ENCODE assay signal across 10 mouse cellular contexts in the genomic region with DNA sequence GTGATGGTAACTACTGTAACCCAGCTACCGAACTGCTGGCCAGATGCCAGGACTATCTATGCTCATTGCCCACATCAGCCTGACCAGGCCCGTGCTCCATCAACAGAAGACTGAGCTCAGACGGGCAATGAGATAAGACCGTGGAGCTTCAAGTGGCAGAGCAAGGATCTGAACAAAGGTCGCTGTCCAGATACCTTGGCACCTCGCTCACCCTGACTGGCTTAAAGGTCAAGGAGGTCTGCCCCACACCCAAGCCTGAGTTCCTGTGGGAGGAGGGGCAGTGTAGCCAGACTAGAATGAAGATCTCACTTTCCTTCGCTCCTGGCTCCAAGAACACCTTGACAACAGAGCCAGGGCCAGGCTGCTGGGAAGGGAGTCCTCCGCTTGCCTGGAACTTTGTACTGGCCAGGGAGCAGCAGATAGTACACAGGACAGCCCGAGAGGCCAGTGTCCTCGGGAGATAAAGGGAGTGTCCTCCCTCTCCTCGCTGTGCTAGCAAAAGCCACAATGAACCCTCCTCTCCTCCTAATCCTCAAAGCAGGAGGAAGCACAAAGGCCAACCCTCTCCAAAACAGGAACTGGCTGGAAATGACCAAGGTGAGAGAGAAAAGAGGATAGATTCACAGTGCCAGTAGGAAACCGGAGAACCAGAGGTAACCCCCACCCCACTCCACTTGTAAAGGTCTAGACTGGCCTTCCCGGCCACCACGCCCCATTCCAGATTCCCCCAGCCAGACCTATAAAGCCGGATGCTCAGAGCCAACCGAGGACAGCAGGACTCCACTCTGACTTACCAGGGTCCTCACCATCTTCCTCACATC. TPM values are rescaled to one million over a fixed set of nuclear protein-coding genes. Genes with fewer than 3 reads are reported as not detected.
A peak's percentile ranks its signal among the peaks of the same experiment; 100 is the strongest.
DNase-seq lines count a peak whose midpoint lies in the region; ATAC-seq lines count a peak whose summit lies in the region.
"Had no signal": no experiment of that assay in that cellular context is flagged by ENCODE, and none has a peak within 500 bp of the region (broad histone marks: within the 10 kb centered on the region; RNA-seq: fewer than 3 reads in every experiment).

No protein-coding gene starts in this region.

- no peak for DNase-seq in heart, postnatal 36 days
- DNase-seq in MEL-GATA-1-ER (ENCODE audit: extremely low read depth, low read depth): peak; percentile 82
- DNase-seq in cerebellum, adult 18-20 months: no peak
- no peak for DNase-seq in layer of hippocampus, adult 18-20 months (ENCODE audit: low spot score in 2 of 2)
- DNase-seq in gastrocnemius, postnatal 36 days: no peak
- DNase-seq: retina, postnatal 1 day had no signal

- H3K9ac ChIP-seq in heart, embryonic 16.5 days (ENCODE audit: low read length): no peak overlapping the region

- no peaks in the 10 kb centered on the region for H3K27me3 ChIP-seq in heart, embryonic 16.5 days (ENCODE audit: control insufficient read depth, insufficient read depth, low read length)

- no peaks in the 10 kb centered on the region for H3K9me3 ChIP-seq in heart, embryonic 16.5 days (replicated peaks; ENCODE audit: control insufficient read depth, low read length)

- peak; percentile 49; the same call in 1 of the 2 replicates for ATAC-seq in heart, embryonic 16.5 days (replicated peaks; ENCODE audit: extremely low read depth, insufficient read depth, low FRiP score)
- peak; percentile 18; the same call in 1 of the 2 replicates for ATAC-seq in granulocyte monocyte progenitor cell, adult 5-6 weeks (replicated peaks; ENCODE audit: poor library complexity, severe bottlenecking)
- peak; percentile 48 for ATAC-seq in megakaryocyte-erythroid progenitor cell, adult 5-6 weeks (replicated peaks; ENCODE audit: low FRiP score, low TSS enrichment, poor library complexity, severe bottlenecking)

- no peak overlapping the region for H3K4me3 ChIP-seq in heart, embryonic 16.5 days (ENCODE audit: low read length)

- 35% methylated on average over 16 of the region's 16 CpGs for WGBS in heart, embryonic 16.5 days

- H3K4me1 ChIP-seq in heart, embryonic 16.5 days (ENCODE audit: control insufficient read depth, insufficient read depth, low read length): peaks cover 37% of the 10 kb centered on the region

- H3K4me2 ChIP-seq in heart, embryonic 16.5 days (ENCODE audit: low read depth, low read length): no peak overlapping the region

- H3K27ac ChIP-seq in heart, embryonic 16.5 days (ENCODE audit: low read length): 0 out of 2 replicates have a peak overlapping the region, but pooled peaks have one; percentile 37

- peaks cover 15% of the 10 kb centered on the region for H3K36me3 ChIP-seq in heart, embryonic 16.5 days (ENCODE audit: control insufficient read depth, insufficient read depth)

- intact Hi-C loops in heart, postnatal 36 days (cut with DNase I): no loop called here
- intact Hi-C loops in gastrocnemius, postnatal 36 days (cut with DNase I): no loop called here

RNA-seq across cellular contexts. Expression of a gene that starts 6.7 kb away (rescaled TPM):
- 65.1 and 66.7 TPM in 2 replicates for polyA plus RNA-seq in heart, embryonic 16.5 days (2015; fragmentation: Nextera tagmentation; extraction: Ambion mirVana)
- total RNA-seq in heart, postnatal 36 days (2021): 10 to 100 TPM; 39.3 to 40.4 TPM
- total RNA-seq in granulocyte monocyte progenitor cell, adult 5-6 weeks (2014; fragmentation: Nextera tagmentation): 5.9 and 7.3 TPM in 2 replicates
- total RNA-seq in granulocyte monocyte progenitor cell, adult 5-6 weeks (2017): 7.7 and 8.6 TPM in 2 replicates
- 28.3 and 38.6 TPM in 2 replicates for total RNA-seq in megakaryocyte-erythroid progenitor cell, adult 5-6 weeks (2014; fragmentation: Nextera tagmentation)
- 20.7 and 21.7 TPM in 2 replicates for total RNA-seq in megakaryocyte-erythroid progenitor cell, adult 5-6 weeks (2017)
- total RNA-seq in layer of hippocampus, adult 18-20 months (2021): 10 to 100 TPM; 59.2 to 60.6 TPM
- 10 to 100 TPM; 20.9 to 24.0 TPM for total RNA-seq in gastrocnemius, postnatal 36 days (2021)

RNA-seq across cellular contexts. Expression of a gene that starts 17.6 kb away (rescaled TPM):
- polyA plus RNA-seq in heart, embryonic 16.5 days (2015; fragmentation: Nextera tagmentation; extraction: Ambion mirVana): not detected in 2 replicates
- not detected for total RNA-seq in heart, postnatal 36 days (2021)
- total RNA-seq in granulocyte monocyte progenitor cell, adult 5-6 weeks (2014; fragmentation: Nextera tagmentation): not detected in 2 replicates
- total RNA-seq in granulocyte monocyte progenitor cell, adult 5-6 weeks (2017): not detected in 2 replicates
- not detected in 2 replicates for total RNA-seq in megakaryocyte-erythroid progenitor cell, adult 5-6 weeks (2014; fragmentation: Nextera tagmentation)
- not detected in 2 replicates for total RNA-seq in megakaryocyte-erythroid progenitor cell, adult 5-6 weeks (2017)
- total RNA-seq in layer of hippocampus, adult 18-20 months (2021): not detected
- not detected for total RNA-seq in gastrocnemius, postnatal 36 days (2021)
- polyA plus RNA-seq: limb, embryonic 11.5 days had no signal

RNA-seq across cellular contexts. Expression of a gene that starts 29.6 kb away (rescaled TPM):
- polyA plus RNA-seq in heart, embryonic 16.5 days (2015; fragmentation: Nextera tagmentation; extraction: Ambion mirVana): 0.42 and 0.62 TPM in 2 replicates
- not detected for total RNA-seq in heart, postnatal 36 days (2021)
- total RNA-seq in granulocyte monocyte progenitor cell, adult 5-6 weeks (2014; fragmentation: Nextera tagmentation): 1.6 TPM in 1 of 2 replicates, not detected in the other
- not detected in 2 replicates for total RNA-seq in granulocyte monocyte progenitor cell, adult 5-6 weeks (2017)
- total RNA-seq in megakaryocyte-erythroid progenitor cell, adult 5-6 weeks (2014; fragmentation: Nextera tagmentation): 5.0 TPM in 1 of 2 replicates, not detected in the other
- 0.99 TPM in 1 of 2 replicates, not detected in the other for total RNA-seq in megakaryocyte-erythroid progenitor cell, adult 5-6 weeks (2017)
- not detected for total RNA-seq in layer of hippocampus, adult 18-20 months (2021)
- total RNA-seq in gastrocnemius, postnatal 36 days (2021): not detected

RNA-seq across cellular contexts. Expression of a gene that starts 34.7 kb away (rescaled TPM):
- polyA plus RNA-seq in heart, embryonic 16.5 days (2015; fragmentation: Nextera tagmentation; extraction: Ambion mirVana): 1.0 and 4.0 TPM in 2 replicates
- total RNA-seq in heart, postnatal 36 days (2021): under 1 TPM; 0.44 to 0.84 TPM
- total RNA-seq in granulocyte monocyte progenitor cell, adult 5-6 weeks (2014; fragmentation: Nextera tagmentation): 0.15 TPM in 1 of 2 replicates, not detected in the other
- not detected in 2 replicates for total RNA-seq in granulocyte monocyte progenitor cell, adult 5-6 weeks (2017)
- total RNA-seq in megakaryocyte-erythroid progenitor cell, adult 5-6 weeks (2014; fragmentation: Nextera tagmentation): 3.1 and 12.1 TPM in 2 replicates
- total RNA-seq in megakaryocyte-erythroid progenitor cell, adult 5-6 weeks (2017): 0.46 and 1.9 TPM in 2 replicates
- not detected for total RNA-seq in layer of hippocampus, adult 18-20 months (2021)
- total RNA-seq in gastrocnemius, postnatal 36 days (2021): 1 to 10 TPM in 1 of 2 experiments, not detected in 1; 1.3 TPM
- polyA plus RNA-seq: limb, embryonic 11.5 days had no signal

RNA-seq across cellular contexts. Expression of a gene that starts 45.0 kb away (rescaled TPM):
- polyA plus RNA-seq in heart, embryonic 16.5 days (2015; fragmentation: Nextera tagmentation; extraction: Ambion mirVana): 0.30 and 2.9 TPM in 2 replicates
- total RNA-seq in heart, postnatal 36 days (2021): 1 to 10 TPM; 5.4 to 6.4 TPM
- 1.6 and 1.8 TPM in 2 replicates for total RNA-seq in granulocyte monocyte progenitor cell, adult 5-6 weeks (2014; fragmentation: Nextera tagmentation)
- total RNA-seq in granulocyte monocyte progenitor cell, adult 5-6 weeks (2017): 4.8 and 9.5 TPM in 2 replicates
- total RNA-seq in megakaryocyte-erythroid progenitor cell, adult 5-6 weeks (2014; fragmentation: Nextera tagmentation): 1.1 TPM in 1 of 2 replicates, not detected in the other
- 1.4 and 3.9 TPM in 2 replicates for total RNA-seq in megakaryocyte-erythroid progenitor cell, adult 5-6 weeks (2017)
- 10 to 100 TPM; 11.6 to 11.8 TPM for total RNA-seq in layer of hippocampus, adult 18-20 months (2021)
- total RNA-seq in gastrocnemius, postnatal 36 days (2021): 1 to 10 TPM; 3.0 to 4.2 TPM
